Mouse (Mus musculus): ENCODE measurements at regions not wholly inside any gene's neighbourhood (a gene's known extent, or its start where the extent isn't known, plus 50 kb on each side); places are given as distances from the start of the nearest gene placed in this dataset.
A peak's percentile ranks its signal among the peaks of the same experiment; 100 is the strongest.

DNA sequence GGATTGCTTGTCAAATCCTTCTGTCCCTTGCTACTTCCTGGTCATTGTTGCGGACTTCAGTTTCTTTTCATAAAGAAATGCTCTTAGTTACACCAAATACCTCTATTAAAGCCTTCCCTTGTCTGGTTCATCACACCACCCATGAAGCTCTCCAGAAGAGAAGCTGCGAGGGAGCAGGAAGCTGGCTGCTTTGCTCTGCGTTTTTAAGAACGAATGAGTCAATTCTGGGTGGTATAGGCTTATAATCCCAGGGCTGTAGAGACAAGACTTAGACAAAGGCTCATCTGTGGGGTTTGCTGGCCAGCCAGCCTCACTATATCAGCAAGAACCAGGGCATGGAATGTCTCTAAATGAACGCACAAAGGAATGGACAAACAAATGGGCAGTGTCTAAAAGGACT lies 124.4 kb downstream of the Maf start:
- no peak overlapping the region for H3K4me3 ChIP-seq
- no peaks in the 10 kb centered on the region for H3K27me3 ChIP-seq
- H3K27ac ChIP-seq, result no peak overlapping the region
- no peaks in the 10 kb centered on the region for H3K36me3 ChIP-seq
- no peaks in the 10 kb centered on the region for H3K9me3 ChIP-seq
- no peak for ATAC-seq (ENCODE audit: borderline replicate concordance, extremely low read depth, low FRiP score, low TSS enrichment)
- H3K9ac ChIP-seq, result no peak overlapping the region
- no peak overlapping the region for H3K4me2 ChIP-seq
- 83% methylated on average over 5 of the region's 5 CpGs for WGBS
- H3K4me1 ChIP-seq, result no peaks in the 10 kb centered on the region

DNA sequence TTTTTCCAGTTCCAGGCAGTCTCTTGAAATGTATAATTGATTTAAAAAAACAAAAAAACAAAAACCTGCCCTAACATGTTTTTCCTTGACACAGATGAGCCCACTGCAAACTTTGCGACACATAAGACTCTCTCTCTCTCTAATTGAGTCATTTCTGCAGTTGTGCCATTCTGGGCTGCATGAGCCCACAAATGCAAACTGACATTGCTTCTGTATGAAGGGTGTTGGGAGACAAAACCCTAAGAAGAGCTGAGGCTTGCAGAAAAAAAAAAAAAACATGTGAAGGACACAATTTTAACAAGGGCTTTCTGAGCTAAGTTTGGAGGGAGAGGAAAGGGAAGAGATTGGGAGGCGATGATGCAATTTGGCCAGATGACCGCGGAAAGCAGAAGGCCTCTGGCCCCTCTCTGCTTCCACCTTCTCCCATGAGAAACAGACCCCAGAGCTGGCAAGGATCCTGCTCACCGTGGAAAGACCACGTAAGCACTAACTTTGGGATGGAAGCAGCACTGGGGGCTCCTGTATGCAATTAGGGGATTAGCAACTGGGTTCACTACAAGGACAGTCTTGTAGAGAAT lies 125.6 kb downstream of the Maf start:
- no peaks in the 10 kb centered on the region for H3K4me1 ChIP-seq
- H3K27me3 ChIP-seq, result no peaks in the 10 kb centered on the region
- no peak overlapping the region for H3K9ac ChIP-seq
- ATAC-seq (ENCODE audit: borderline replicate concordance, extremely low read depth, low FRiP score, low TSS enrichment), result no peak
- H3K4me3 ChIP-seq, result no peak overlapping the region
- H3K36me3 ChIP-seq, result no peaks in the 10 kb centered on the region
- no peaks in the 10 kb centered on the region for H3K9me3 ChIP-seq
- no peak overlapping the region for H3K27ac ChIP-seq
- WGBS, result 79% methylated on average over 6 of the region's 6 CpGs
- no peak overlapping the region for H3K4me2 ChIP-seq

DNA sequence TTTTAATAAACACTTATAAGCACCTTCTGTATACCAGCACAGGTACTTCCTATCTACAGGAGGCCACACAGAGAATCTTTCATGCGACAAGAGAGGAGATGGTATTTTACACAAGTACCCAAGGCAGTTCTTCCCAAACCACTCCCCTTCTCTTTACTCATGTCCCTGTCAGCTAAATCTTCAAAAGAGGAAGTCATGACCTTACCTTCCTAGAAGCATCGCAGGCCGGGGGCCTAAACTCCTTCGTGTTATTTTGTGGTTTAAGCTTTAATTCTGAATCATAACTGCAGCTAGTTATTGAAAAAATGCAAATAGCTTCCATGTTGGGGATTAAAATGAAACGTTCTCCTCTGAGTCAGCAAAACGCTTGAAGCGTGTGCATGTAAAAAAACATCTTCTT lies 139.2 kb downstream of the Maf start:
- no peaks in the 10 kb centered on the region for H3K4me1 ChIP-seq
- H3K27me3 ChIP-seq, result no peaks in the 10 kb centered on the region
- no peak for ATAC-seq (ENCODE audit: borderline replicate concordance, extremely low read depth, low FRiP score, low TSS enrichment)
- no peak overlapping the region for H3K4me3 ChIP-seq
- no peaks in the 10 kb centered on the region for H3K36me3 ChIP-seq
- H3K9ac ChIP-seq, result no peak overlapping the region
- H3K9me3 ChIP-seq, result no peaks in the 10 kb centered on the region
- H3K4me2 ChIP-seq, result no peak overlapping the region
- WGBS, result 62% methylated on average over 7 of the region's 7 CpGs
- no peak overlapping the region for H3K27ac ChIP-seq

DNA sequence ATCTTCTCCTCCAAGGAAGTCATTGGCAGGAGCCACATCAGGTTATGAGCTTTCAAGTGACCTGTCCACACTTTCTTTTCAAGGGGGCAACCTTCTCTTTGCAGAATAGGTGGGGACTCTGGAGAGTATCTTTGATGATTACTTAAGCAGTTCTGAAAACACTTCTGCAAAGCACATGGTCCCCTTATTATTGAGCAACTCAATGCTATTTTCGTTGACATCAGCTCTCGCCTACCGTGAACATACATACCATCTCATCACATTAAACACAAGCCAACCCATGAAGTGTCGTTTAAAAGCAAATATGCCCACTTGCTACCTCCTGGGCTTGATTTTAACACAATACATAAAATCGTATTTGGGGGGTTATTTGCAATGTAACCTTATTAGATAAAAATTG lies 141.8 kb downstream of the Maf start:
- 69% methylated on average over 5 of the region's 5 CpGs for WGBS
- no peak for ATAC-seq (ENCODE audit: borderline replicate concordance, extremely low read depth, low FRiP score, low TSS enrichment)
- Histone ChIP-seq H3K4me3 (no peak overlapping the region), H3K4me2 (no peak overlapping the region), H3K27ac (no peak overlapping the region), H3K36me3 (no peaks in the 10 kb centered on the region), H3K9me3 (no peaks in the 10 kb centered on the region), H3K9ac (no peak overlapping the region), H3K27me3 (no peaks in the 10 kb centered on the region), H3K4me1 (no peaks in the 10 kb centered on the region)

DNA sequence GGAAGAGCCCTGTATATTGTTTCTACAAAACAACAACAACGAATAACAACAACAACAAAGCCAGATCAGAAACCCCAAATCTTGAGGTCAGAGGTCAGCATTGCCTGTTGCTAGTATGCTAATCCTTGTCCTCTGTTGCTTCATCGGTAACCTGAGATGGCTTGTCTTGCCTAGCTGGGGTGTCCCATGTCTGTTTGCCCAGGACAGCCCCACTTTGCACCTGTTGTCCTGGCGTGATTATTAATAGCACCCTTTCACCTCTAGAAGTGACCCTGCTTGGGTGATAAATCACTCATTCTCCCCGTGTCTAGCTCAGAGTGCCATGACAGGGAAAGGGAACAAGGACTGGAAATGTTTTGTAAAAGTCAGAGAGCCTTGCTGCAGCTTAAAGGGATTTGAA lies 145.2 kb downstream of the Maf start:
- Histone ChIP-seq H3K36me3 (no peaks in the 10 kb centered on the region), H3K4me3 (no peak overlapping the region), H3K27ac (no peak overlapping the region), H3K9me3 (no peaks in the 10 kb centered on the region), H3K27me3 (no peaks in the 10 kb centered on the region), H3K4me2 (no peak overlapping the region), H3K4me1 (no peaks in the 10 kb centered on the region), H3K9ac (no peak overlapping the region)
- no peak for ATAC-seq (ENCODE audit: borderline replicate concordance, extremely low read depth, low FRiP score, low TSS enrichment)
- WGBS, result 20% methylated on average over 4 of the region's 4 CpGs

DNA sequence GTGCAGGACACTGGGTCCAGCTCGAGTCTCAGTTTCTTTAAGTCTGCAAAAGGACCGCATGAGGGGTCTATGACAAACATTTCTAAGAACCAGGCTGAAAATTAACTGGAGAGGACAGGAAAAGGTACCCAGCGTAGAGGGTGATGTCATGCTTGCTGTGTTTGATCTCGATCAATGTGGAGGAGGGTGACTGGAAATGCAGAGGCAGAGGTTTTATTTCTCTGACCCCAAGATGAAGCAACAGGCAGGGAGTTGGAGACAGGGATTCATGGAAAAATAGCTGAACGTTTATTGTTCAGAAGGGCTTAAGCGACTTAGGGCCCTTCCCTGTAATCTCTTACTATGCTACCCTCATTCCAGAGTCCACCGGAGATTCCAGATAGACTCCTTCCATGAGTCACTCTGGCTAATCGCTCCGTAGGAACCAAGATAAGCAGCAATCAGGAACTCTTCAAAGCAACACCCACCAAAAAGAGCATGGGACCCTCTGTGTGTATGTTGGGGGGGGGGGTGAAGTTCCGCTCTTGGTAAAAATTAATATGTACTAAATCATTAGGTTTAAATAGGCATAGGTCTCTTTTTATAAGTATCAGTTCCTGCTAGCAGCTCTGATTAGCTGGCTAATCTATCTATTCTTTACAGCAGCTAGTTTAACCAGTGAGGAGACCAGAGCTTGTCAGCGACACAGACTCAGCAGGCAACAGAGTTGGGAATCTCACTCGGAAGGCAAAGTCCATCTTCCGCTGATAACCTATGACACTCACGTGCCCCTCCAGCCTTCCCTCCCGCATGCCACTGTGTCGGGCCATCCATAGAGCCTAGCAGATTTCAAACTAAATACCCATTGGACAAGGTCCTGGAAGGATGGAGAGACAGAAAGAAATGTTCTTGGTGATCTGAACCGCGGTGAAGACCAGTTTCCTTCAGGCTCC lies 146.3 kb downstream of the Maf start:
- no peak for ATAC-seq (ENCODE audit: borderline replicate concordance, extremely low read depth, low FRiP score, low TSS enrichment)
- H3K36me3 ChIP-seq, result no peaks in the 10 kb centered on the region
- no peaks in the 10 kb centered on the region for H3K4me1 ChIP-seq
- H3K27me3 ChIP-seq, result no peaks in the 10 kb centered on the region
- 32% methylated on average over 18 of the region's 18 CpGs for WGBS
- H3K9me3 ChIP-seq, result no peaks in the 10 kb centered on the region
- H3K9ac ChIP-seq, result no peak overlapping the region
- no peak overlapping the region for H3K27ac ChIP-seq
- no peak overlapping the region for H3K4me3 ChIP-seq
- H3K4me2 ChIP-seq, result no peak overlapping the region

DNA sequence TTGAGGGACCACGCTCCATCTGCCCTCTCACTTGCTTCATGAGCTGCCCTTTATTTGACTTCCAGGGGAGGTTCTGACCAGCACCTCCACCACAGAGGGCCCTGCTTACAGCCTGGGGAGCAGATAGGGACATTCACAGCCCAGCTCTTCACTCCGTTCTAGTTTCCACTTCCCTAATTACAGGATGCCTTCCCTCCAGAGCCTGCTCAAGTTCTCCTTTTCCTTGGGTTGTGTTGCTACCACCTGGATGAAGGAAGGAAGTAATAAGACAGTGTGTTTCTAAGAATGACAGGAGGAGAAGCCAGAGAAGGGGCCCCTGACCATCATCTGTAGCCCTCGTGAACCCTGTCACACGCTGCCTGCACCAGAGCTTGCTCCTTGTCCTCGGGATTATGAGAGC lies 152.1 kb downstream of the Maf start:
- no peaks in the 10 kb centered on the region for H3K27me3 ChIP-seq
- ATAC-seq (ENCODE audit: borderline replicate concordance, extremely low read depth, low FRiP score, low TSS enrichment), result 0 out of 2 replicates have a peak, but pooled peaks have one; percentile 23
- no peak overlapping the region for H3K4me2 ChIP-seq
- H3K4me3 ChIP-seq, result no peak overlapping the region
- H3K4me1 ChIP-seq, result no peaks in the 10 kb centered on the region
- H3K9me3 ChIP-seq, result no peaks in the 10 kb centered on the region
- no peak overlapping the region for H3K27ac ChIP-seq
- H3K36me3 ChIP-seq, result no peaks in the 10 kb centered on the region
- WGBS, result 70% methylated on average over 5 of the region's 5 CpGs
- no peak overlapping the region for H3K9ac ChIP-seq

DNA sequence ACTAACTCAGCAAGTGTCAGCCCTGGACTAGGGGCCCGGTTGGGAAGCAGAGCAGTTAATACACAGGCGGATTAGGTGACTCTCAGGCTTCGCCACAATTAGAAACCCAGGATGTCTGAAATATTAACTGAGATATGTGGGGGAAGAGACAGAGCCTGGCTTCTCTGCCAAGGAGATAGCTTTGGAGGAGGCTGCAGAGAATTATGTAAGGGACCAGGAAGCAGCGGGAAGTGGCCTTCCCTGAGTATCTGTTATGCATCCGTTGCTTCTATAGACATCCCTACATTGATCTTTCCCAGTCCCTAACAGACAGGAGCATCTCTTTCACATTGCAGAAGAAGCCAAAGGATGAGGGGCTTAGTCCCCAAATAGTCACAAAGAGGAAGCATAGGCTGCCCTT lies 153.4 kb downstream of the Maf start:
- Histone ChIP-seq H3K4me2 (no peak overlapping the region), H3K4me3 (no peak overlapping the region), H3K9ac (no peak overlapping the region), H3K36me3 (no peaks in the 10 kb centered on the region), H3K4me1 (no peaks in the 10 kb centered on the region), H3K27me3 (no peaks in the 10 kb centered on the region), H3K27ac (no peak overlapping the region), H3K9me3 (no peaks in the 10 kb centered on the region)
- WGBS, result 74% methylated on average over 5 of the region's 5 CpGs
- ATAC-seq (ENCODE audit: borderline replicate concordance, extremely low read depth, low FRiP score, low TSS enrichment), result no peak

DNA sequence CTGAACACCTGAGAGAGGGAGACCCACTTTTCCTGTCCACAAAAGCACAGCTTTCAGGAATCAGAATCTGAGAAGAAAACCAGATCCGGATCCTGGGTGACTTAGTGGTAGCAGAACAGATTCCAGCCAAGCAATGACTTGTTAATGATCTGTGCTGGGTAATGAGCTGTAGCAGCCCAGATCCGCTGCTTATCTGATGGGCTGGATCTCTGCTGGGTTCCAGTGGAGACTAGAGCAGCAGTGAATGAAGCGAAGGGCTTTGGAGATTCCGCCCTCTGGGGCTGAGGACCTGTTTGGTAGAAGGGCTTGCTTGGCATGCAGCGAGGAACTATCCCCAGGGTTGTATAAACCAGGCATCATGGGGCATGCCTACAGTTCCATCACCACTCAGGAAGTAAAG lies 156.3 kb downstream of the Maf start:
- Histone ChIP-seq H3K9me3 (no peaks in the 10 kb centered on the region), H3K4me3 (no peak overlapping the region), H3K36me3 (no peaks in the 10 kb centered on the region), H3K4me1 (no peaks in the 10 kb centered on the region), H3K4me2 (no peak overlapping the region), H3K27ac (no peak overlapping the region), H3K27me3 (no peaks in the 10 kb centered on the region), H3K9ac (no peak overlapping the region)
- WGBS, result 55% methylated on average over 5 of the region's 5 CpGs
- ATAC-seq (ENCODE audit: borderline replicate concordance, extremely low read depth, low FRiP score, low TSS enrichment), result no peak; the same call in 1 of the 2 replicates

DNA sequence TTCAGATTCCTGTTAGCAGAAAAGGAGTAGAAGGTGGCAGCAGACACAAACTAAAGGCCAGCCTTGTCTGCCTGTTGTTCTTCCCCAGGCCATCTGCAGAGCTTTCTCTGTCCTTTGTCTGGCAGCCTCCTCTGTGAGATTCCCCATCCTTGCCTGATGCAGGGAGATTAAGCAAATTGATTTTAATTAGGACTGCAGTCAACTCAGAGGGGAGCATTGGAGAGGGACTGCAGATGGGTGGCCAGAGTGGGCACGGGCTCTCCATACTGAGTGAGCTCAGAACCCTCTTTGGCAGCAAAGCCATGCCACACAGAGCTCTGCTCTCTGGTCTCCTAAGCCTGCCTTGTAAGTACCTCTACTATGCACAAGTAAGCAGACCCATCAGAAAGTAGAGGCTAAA lies 158.5 kb downstream of the Maf start:
- H3K4me1 ChIP-seq, result no peaks in the 10 kb centered on the region
- ATAC-seq (ENCODE audit: borderline replicate concordance, extremely low read depth, low FRiP score, low TSS enrichment), result no peak
- H3K27ac ChIP-seq, result no peak overlapping the region
- no peaks in the 10 kb centered on the region for H3K9me3 ChIP-seq
- 64% methylated on average over 1 of the region's 1 CpGs for WGBS
- H3K36me3 ChIP-seq, result no peaks in the 10 kb centered on the region
- no peak overlapping the region for H3K9ac ChIP-seq
- no peak overlapping the region for H3K4me2 ChIP-seq
- H3K27me3 ChIP-seq, result no peaks in the 10 kb centered on the region
- H3K4me3 ChIP-seq, result no peak overlapping the region

DNA sequence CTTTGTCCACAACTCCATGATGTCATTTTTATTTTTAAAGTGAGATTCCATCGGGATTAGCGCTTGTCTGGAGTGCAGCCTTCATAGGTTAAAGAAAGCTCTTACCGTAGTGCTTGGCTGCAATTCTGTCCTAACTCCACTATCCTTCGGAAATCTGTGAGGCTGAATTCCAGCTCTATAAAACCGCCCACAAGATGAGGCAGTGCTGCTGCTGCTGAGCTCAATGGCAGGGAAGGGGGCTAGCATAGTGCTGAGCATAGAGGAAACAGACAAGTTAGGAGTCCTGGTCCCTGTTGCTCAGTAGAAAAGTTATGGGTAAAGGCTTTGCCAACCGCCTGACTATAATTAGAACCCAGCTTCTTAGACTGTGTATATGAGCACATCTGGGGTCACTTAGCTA lies 163.5 kb downstream of the Maf start:
- Histone ChIP-seq H3K36me3 (no peaks in the 10 kb centered on the region), H3K4me1 (no peaks in the 10 kb centered on the region), H3K27me3 (no peaks in the 10 kb centered on the region), H3K27ac (no peak overlapping the region), H3K4me3 (no peak overlapping the region), H3K9me3 (no peaks in the 10 kb centered on the region), H3K4me2 (no peak overlapping the region), H3K9ac (no peak overlapping the region)
- WGBS, result 75% methylated on average over 6 of the region's 6 CpGs
- ATAC-seq (ENCODE audit: borderline replicate concordance, extremely low read depth, low FRiP score, low TSS enrichment), result no peak

DNA sequence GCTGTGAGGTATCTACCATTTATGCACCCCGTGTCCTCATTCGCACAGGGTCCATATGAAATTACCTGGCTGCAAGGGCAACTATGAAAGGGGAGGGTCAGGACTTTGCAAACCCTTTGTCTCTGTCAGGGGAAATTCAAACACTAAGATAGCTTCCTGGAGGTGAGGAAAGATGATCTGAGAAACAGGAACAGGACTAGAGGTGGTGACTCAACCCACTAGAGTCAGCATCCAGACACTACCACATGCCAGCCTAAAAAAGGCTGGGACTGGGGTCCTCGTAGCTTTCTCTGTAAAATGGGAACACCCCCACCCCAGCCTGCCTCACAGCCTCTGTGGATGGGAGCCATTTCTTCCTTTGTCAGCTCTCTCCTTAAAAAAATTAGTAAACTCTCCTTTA lies 164.7 kb downstream of the Maf start:
- Histone ChIP-seq H3K4me1 (0 out of 2 replicates have a peak, but pooled peaks cover 2% of the 10 kb centered on the region), H3K27me3 (no peaks in the 10 kb centered on the region), H3K4me3 (no peak overlapping the region), H3K27ac (no peak overlapping the region), H3K9ac (no peak overlapping the region), H3K9me3 (no peaks in the 10 kb centered on the region), H3K4me2 (no peak overlapping the region), H3K36me3 (no peaks in the 10 kb centered on the region)
- 89% methylated on average over 3 of the region's 3 CpGs for WGBS
- no peak for ATAC-seq (ENCODE audit: borderline replicate concordance, extremely low read depth, low FRiP score, low TSS enrichment)
